Mouse (Mus musculus) brown adipose tissue, adult 24 weeks (tissue): ENCODE data around the gene Plekha5. TPM values are rescaled to one million over a fixed set of nuclear protein-coding genes. Genes with fewer than 3 reads are reported as not detected.
"Not testable (repeated sequence)": the region's sequence is repeated elsewhere in the genome, so short reads cannot be mapped to it uniquely, and the experiment has no call there.

Experiments
- H3K27ac ChIP-seq: fragments of 200-500 bp; replicated peaks from 2 replicates; pipeline ENCODE4 v1.5.1; 2012; ENCODE audit warnings: low read depth, mild to moderate bottlenecking, low read length
- H3K4me1 ChIP-seq: fragments of 200-500 bp; 2 replicates; pipeline ENCODE4 v1.6.1; 2012; ENCODE audit warnings: low read length, mixed read lengths; ENCODE audit not compliant: control insufficient read depth, insufficient read depth, insufficient read length
- H3K4me3 ChIP-seq: fragments of 200-500 bp; 2 replicates; pipeline ENCODE4 v1.5.1; 2012; ENCODE audit warnings: low read depth, mild to moderate bottlenecking, low read length, moderate library complexity; ENCODE audit not compliant: insufficient read depth
- polyA plus RNA-seq: library from polyadenylated mRNA; stranded (reverse); fragments of >200 nt; gene quantifications from 2 replicates; pipeline ENCODE4 v1.2.4, GENCODE M21; 2012; ENCODE audit not compliant: missing spikeins, insufficient read depth, insufficient read length

The Plekha5 gene
- polyA plus RNA-seq, 1 experiment, result 9.9 TPM

DNA sequence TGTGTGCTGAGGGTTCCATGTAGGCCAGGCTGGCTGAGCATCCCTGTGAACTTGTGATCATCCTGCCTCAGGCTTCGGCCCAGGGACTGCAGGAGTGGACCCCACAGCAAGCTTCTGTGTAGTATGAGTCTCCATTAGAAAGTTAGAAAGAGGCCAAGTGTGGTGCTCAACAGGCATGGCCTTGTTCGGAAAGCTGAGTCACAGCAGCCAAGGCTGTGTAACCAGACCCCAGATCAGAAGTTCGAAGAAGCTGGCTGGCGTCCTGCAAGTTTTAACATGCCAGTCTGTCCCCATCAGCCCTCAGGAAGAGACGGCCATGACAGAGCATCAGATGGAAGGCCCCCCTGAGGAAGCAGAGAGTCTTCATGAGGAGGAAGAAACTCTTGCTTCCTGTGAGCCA is 167.5 kb downstream of the Plekha5 start:
- Histone ChIP-seq H3K4me3 (no peak overlapping the region), H3K4me1 (no peaks in the 10 kb centered on the region), H3K27ac (no peak overlapping the region)

DNA sequence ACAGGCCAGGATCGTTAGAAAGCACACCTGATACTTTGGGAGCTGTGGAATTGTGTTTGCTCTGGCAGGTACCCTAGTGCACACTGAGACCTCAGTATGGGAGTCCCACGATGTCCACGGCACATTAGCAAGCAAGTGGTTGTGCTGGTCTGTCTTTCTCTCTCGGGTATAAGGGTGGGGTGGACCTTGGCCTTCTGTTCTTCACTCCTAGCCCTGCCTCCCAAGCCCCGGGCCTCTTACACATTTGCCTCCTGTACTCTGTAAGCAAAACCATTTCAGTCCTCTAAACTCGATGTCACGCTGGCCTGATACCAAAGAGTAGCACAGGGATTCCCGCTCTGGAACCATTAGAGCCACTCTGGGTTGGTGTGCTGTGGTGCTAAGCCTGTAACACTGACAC is 168.9 kb downstream of the Plekha5 start:
- H3K27ac ChIP-seq, result no peak overlapping the region
- no peak overlapping the region for H3K4me3 ChIP-seq
- H3K4me1 ChIP-seq, result no peaks in the 10 kb centered on the region

DNA sequence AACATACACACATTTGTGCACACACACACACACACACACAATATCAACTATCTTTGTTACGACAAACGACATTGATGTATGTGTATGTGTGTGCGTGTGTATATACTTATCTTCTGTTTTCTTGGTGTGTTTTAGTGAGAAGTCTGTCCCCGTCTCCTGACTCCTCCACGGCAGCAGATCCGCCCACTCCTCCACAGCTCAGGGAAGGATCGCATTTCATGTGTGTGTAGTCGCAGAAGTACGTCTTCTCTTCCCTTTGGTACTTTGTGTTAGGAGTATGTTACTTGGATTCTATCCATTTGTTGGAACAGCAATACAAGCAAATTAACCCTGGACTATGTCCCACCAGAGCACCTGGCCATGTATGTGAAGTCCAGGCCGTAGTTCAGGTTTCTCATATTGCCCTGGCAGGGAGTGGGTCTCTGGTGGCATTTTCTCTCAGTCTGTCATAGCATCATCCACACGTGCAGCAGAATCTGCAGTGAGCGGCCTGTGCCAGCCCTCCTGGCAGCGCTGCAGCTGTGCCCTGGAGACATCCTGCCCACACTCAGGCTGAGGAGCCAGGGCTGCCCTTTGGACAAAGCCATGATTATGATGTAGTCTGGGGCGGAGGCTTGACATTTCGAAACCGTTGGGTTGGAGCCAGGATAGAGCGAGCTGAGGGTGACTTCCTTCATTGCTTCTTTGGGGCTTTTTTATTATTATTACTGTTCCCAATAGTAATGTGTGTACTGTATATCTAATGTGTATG is 169.7 kb downstream of the Plekha5 start:
- H3K4me3 ChIP-seq, result no peak overlapping the region
- H3K27ac ChIP-seq, result no peak overlapping the region
- no peaks in the 10 kb centered on the region for H3K4me1 ChIP-seq

DNA sequence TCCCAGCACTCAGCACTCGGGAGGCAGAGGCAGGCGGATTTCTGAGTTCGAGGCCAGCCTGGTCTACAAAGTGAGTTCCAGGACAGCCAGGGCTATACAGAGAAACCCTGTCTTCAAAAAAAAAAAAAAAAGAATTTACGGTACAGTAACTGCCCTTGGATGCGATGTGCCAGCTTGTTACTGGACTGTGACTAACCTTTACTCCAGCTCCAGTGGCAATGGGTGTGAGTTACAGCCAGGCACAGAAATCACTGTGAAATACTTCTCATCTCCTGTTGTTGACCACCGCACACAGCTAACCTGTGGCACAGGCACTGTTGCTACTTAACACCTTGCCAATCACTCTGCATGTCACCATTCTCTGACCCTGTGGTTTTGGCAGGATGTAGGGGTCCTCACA is 171.7 kb downstream of the Plekha5 start:
- H3K4me1 ChIP-seq, H3K27ac ChIP-seq, H3K4me3 ChIP-seq: not testable (repeated sequence)

DNA sequence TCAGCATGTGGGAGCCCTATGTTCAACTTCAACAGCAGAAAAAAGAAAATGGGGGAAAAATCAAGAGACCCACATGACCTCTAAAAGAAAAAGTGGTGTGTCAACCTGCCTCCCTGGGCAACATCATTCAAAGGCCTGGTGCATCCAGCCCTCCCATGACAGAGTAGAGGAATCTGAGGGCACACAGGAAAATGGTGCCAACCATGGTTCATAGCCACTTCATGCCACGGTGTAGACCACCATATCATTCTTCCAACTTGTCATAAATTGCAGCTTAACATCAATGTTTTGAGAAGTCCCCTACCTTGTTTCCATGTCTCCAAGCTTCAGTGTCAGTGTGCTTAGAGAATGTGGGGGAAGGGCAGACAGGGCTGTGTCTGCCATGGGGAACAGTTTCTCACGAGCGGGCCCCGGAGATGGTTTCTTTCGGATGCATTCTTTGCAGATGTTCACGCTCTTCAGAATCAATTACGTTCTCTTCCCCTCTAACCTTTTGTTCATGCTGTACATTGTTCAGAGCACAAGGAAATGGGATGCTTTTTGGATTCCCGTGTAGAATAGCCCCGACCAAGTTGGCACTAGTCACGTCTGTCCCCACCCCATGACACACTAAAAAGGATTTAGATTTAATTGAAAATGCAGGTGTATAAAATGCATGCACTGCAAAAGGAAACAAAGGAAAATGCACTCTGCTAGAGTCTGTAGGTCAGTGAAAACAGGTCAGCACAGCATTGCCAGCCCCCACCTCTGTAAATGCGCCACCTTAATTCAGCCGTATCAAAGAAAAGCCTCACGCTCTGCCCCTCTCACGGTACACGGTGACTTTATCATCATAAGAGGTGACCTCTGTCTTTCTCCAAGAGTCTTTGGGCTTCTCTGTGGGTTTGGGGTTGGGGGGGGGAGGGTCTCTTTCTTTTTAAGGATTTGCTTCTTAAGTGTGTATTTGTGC is 173.8 kb downstream of the Plekha5 start:
- Histone ChIP-seq H3K4me1 (no peaks in the 10 kb centered on the region), H3K4me3 (no peak overlapping the region), H3K27ac (no peak overlapping the region)

DNA sequence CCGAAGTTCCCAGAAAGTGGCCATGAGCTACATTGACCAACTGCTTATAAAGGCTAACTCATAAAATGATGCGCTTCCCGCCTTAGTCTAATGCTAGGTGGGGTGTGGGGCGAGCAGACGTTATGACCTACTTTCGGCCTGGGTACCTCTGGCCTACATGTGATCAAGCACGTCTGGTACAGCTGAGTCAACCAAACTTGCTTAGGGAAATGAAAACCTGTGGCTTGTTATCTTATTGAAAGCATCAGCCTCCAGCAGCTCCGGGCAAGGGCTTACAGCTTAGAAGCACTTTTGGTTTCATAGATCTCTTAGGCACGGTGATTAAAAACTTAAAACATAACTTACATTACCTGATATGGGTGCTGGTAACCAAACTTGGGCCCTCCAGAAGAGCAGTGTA is 174.7 kb downstream of the Plekha5 start:
- Histone ChIP-seq H3K4me3 (no peak overlapping the region), H3K27ac (no peak overlapping the region), H3K4me1 (no peaks in the 10 kb centered on the region)

DNA sequence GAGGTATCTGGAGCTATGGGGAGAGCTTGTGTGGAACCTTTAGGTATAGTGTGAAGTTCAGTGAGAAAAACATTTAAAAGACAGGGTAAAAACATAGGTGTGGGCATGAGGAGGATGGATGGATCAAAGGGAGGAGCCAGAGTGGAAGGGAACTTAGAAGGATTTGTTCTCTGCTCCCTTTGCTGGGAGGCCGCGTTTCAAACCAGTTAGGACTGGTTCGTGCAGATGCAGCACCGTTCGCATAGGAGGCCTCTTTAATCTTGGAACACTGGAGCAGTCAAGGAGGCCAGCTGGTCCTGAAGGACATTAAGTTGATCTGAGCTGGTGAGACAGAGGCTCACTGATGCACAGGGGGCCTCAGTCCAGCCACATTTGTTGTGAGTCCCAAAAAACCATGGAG is 175.5 kb downstream of the Plekha5 start:
- no peak overlapping the region for H3K4me3 ChIP-seq
- H3K4me1 ChIP-seq, result no peaks in the 10 kb centered on the region
- H3K27ac ChIP-seq, result no peak overlapping the region

DNA sequence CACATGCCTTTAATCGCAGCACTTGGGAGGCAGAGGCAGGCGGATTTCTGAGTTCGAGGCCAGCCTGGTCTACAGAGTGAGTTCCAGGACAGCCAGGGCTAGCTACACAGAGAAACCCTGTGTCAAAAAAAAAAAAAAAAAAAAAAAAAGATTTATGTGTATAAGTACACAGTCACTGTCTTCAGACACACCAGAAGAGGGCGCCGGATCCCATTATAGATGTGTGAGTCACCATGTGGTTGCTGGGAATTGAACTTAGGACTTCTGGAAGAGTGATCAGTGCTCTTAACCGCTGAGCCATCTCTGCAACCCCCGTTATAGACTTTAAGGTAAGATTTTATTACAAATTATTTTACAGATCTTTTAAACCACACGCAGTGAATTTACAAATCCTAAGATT is 176.8 kb downstream of the Plekha5 start:
- not testable (repeated sequence) for H3K4me1 ChIP-seq, H3K4me3 ChIP-seq, H3K27ac ChIP-seq

DNA sequence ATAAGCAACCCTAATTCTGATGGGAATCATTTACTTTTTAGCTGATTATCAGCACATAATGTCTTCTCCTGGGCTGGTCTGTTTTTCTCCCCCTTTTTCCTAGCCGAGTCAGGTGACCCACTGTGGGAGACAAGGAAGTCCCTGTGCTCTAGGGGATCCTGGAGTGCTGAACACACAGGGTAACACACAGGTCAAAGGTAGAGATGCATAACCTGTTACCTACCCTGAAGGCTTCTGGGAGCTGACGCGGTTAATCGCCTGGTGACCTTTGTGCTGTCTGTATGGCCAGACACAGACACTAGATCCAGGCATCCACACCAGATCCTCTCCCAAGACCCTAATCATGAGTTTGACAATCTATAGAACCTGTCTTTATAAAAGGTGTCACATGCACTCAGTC is 177.3 kb downstream of the Plekha5 start:
- no peak overlapping the region for H3K27ac ChIP-seq
- H3K4me1 ChIP-seq, result no peaks in the 10 kb centered on the region

DNA sequence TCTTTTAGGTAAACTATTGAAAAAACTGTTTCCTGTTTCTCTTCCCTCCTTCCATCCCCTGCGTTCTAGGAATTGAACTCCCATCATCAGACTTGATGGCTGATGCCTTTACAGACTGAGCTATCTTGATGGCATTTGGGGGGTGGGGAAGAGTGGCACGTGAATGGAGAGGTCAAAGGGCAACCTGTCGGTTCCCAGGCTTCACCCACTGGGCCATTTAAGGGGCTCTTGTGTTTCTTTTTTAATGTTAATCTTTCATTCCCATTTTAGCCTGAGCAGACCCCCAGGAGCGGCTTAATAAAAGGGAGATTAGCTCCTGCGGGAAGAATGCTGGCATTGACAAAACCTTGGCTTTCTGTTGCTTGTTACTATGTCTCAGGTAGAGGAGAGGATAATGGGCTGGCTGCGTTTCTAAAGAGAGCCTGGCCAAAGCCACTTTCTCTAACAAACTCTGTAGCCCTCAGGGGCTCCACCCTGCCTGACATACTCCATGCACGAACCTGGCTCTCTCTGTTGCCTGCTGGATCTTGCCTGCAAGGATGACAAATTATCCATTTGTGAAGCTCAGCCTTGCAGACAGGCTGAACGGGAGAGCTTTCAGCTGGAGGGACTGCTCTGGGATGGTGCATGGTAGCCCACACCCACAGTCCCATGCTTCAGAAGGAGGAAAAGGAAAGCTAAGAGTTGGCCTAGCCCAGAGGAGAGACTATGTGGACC is 179.5 kb downstream of the Plekha5 start:
- Histone ChIP-seq H3K4me1 (no peaks in the 10 kb centered on the region), H3K27ac (no peak overlapping the region), H3K4me3 (no peak overlapping the region)

More for the DNA sequence above, 177.3 kb downstream of the Plekha5 start:
- H3K4me3 ChIP-seq, result no peak overlapping the region

DNA sequence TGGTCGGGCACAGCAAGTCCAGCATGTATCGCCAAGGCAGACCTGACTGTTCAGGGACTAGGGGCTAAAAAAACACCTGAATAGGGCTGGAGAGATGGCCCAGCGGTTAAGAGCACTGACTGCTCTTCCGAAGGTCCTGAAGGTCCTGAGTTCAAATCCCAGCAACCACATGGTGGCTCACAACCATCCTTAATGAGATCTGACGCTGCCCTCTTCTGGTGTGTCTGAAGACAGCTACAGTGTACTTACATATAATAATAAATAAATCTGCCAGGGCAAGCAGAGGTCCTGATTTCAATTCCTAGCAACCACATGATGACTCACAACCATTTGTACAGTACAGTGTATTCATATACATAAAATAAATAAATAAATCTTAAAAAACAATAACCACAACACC is 181.3 kb downstream of the Plekha5 start:
- not testable (repeated sequence) for H3K27ac ChIP-seq, H3K4me1 ChIP-seq, H3K4me3 ChIP-seq

DNA sequence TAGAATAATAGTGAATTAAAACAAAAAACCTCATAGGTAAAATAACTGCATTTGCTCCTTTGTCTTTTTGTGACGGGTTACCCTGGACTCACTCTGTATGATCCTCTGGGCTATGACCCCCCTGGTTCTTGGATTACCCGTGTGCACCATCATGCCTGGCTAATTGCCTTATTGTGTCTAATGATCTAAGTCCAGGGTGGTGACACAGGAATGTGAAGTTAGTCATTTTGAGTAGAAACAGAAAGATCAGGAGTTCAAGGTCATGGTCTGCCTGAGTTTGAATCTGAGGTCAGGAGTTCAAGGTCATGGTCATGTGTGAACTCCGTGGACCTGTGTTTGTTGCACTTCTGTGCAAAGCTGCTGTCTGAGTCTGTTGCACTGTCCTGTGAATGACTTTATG is 181.9 kb downstream of the Plekha5 start:
- Histone ChIP-seq H3K4me3 (no peak overlapping the region), H3K4me1 (no peaks in the 10 kb centered on the region), H3K27ac (no peak overlapping the region)

DNA sequence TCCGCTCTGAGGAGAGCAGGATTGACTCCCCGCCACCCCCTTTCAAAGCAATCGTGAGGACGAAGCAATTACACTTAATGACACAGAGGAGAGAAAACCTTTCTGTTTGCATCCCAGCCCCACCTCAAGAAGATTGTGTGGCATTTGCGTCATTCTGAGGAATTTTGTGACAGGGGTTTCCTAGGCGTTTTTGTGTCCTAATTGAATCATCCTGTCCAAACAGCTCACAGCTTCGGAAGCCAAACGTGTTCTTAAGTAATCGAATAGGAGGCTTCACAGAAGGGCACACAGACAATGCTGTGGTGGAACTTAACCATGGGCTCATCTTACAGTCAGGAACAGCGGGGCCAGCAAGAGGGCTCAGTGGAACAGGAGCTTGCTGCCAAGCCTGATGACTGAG is 182.7 kb downstream of the Plekha5 start:
- no peak overlapping the region for H3K4me3 ChIP-seq
- H3K4me1 ChIP-seq, result peaks cover 3% of the 10 kb centered on the region; the same call in 1 of the 2 replicates
- no peak overlapping the region for H3K27ac ChIP-seq

DNA sequence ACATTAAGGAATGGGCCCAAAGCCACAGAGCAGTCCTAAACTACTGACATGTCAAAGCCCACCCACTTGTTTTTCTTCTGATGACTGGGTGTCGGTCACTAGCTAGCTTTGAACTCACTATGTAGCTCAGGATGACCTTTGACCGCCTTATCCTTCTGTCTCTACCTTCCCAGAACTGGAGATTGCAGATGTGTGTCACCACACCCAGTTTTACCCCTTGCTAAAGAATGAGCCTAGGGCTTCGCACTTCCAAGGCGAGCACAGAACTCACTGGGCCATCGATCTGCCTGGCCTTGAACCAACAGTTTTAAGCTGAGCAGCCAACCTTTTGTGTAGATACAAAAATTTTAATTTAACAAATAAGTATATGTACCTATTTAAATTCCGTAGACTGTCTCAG is 184.8 kb downstream of the Plekha5 start:
- H3K27ac ChIP-seq, result no peak overlapping the region
- peaks cover 7% of the 10 kb centered on the region; the same call in 1 of the 2 replicates for H3K4me1 ChIP-seq
- H3K4me3 ChIP-seq, result no peak overlapping the region

DNA sequence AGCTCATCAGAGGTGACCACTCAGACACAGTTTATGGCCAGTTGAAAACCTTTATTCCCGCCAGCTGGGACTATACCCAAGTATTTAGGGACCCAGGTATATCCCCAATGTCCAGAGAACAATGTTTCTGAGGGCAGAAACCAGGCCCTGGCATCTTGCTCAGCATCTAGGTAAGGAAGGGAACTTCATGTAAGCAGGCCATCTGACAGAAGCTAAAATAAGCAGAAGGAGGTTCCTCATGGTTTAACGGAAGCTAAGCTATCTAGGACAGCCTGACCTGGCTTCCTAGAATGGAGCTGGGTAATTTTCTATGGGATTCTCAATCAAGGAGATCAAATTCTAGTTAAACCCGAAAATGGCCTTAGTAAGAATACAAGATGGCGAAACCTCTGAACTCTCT is 185.7 kb downstream of the Plekha5 start:
- no peak overlapping the region for H3K4me3 ChIP-seq
- no peak overlapping the region for H3K27ac ChIP-seq
- H3K4me1 ChIP-seq, result peaks cover 7% of the 10 kb centered on the region; the same call in 1 of the 2 replicates
